Mouse (Mus musculus): ENCODE measurements at regions not wholly inside any gene's neighbourhood (a gene's known extent, or its start where the extent isn't known, plus 50 kb on each side); places are given as distances from the start of the nearest gene placed in this dataset.

GRCm38 (mm10) chr7:136058751-136059681, 342.9 kb upstream of the Mki67 start:
- ATAC-seq (ENCODE audit: low read depth), result peak; percentile 45; the same call in 1 of the 2 replicates
- H3K9me3 ChIP-seq (ENCODE audit: control insufficient read depth, low read length), result no peaks in the 10 kb centered on the region
- H3K4me3 ChIP-seq (ENCODE audit: low read depth, low read length), result no peak overlapping the region
- no peak overlapping the region for H3K9ac ChIP-seq (ENCODE audit: low read depth, low read length)
- H3K27ac ChIP-seq (replicated peaks; ENCODE audit: low read depth, low read length), result peak overlapping the region; percentile 67
- H3K4me2 ChIP-seq (ENCODE audit: low read depth, low read length), result no peak overlapping the region; the same call in 1 of the 2 replicates
- no peaks in the 10 kb centered on the region; the same call in 1 of the 2 replicates for H3K27me3 ChIP-seq (replicated peaks; ENCODE audit: control insufficient read depth, insufficient read depth, low read length)
- H3K36me3 ChIP-seq (ENCODE audit: control insufficient read depth, insufficient read depth, low read length), result no peaks in the 10 kb centered on the region
- H3K4me1 ChIP-seq (ENCODE audit: control insufficient read depth, insufficient read depth, low read length), result peaks cover 37% of the 10 kb centered on the region
- 33% methylated on average over 14 of the region's 14 CpGs for WGBS
- peak; percentile 59 for DNase-seq (ENCODE audit: low spot score)

- WGBS, result 25% methylated on average over 11 of the region's 11 CpGs
- no peaks in the 10 kb centered on the region for H3K36me3 ChIP-seq (ENCODE audit: control insufficient read depth, insufficient read depth, low read length)
- H3K9me3 ChIP-seq (ENCODE audit: control insufficient read depth, low read length), result no peaks in the 10 kb centered on the region
- H3K4me3 ChIP-seq (ENCODE audit: low read depth, low read length), result 0 out of 2 replicates have a peak overlapping the region, but pooled peaks have one; percentile 29
- ATAC-seq (ENCODE audit: low read depth) (no peak), DNase-seq (ENCODE audit: low spot score) (peak; percentile 77)
- H3K9ac ChIP-seq (ENCODE audit: low read depth, low read length), result no peak overlapping the region
- H3K27ac ChIP-seq (replicated peaks; ENCODE audit: low read depth, low read length), result peak overlapping the region; percentile 67
- peaks cover 42% of the 10 kb centered on the region for H3K4me1 ChIP-seq (ENCODE audit: control insufficient read depth, insufficient read depth, low read length)
- no peaks in the 10 kb centered on the region; the same call in 1 of the 2 replicates for H3K27me3 ChIP-seq (replicated peaks; ENCODE audit: control insufficient read depth, insufficient read depth, low read length)
- H3K4me2 ChIP-seq (ENCODE audit: low read depth, low read length), result peak overlapping the region; percentile 63; the same call in 1 of the 2 replicates
Observed at GRCm38 (mm10) chr7:136059896-136060295, 343.7 kb upstream of the Mki67 start.

DNA sequence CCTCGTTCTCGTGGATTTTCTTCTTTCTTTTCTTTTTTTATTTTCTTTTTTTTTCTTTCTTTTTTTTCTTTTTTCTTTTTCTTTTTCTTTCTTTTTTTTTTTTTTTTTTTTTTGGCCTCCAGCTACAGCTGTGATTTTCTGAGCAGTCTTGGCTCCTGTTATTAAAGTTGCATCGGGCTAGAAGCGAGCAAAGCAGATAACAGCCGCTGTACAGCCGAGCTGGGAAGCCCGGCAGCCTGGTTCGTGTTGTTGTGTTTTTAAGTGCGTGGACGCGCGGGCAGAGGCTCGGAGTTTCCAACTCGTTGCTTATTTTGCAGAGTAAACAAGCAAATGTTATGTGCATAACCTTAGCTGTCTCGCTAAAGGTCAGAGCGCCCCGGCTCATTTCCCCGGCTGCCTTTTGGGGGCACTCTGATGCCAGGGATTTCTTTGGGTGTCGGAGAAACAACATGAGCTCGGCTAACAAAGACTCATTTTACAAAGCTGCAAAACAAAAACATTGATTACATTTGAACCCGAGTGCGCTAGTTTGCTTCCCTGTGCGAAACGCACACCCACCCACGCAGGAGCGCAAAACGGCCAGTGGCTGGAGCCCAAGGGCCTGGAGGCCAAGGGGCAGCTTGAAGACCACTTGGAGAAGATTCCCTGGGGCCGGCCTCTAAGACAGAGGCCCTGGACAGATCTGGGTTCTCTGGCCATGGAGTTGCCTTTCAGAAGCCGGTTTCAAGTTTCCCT, 344.3 kb upstream of the Mki67 start:
- ATAC-seq (ENCODE audit: low read depth) (no peak), DNase-seq (ENCODE audit: low spot score) (peak; percentile 86)
- Histone ChIP-seq H3K4me3 (ENCODE audit: low read depth, low read length) (peak overlapping the region; percentile 29), H3K4me2 (ENCODE audit: low read depth, low read length) (peak overlapping the region; percentile 63), H3K9me3 (ENCODE audit: control insufficient read depth, low read length) (no peaks in the 10 kb centered on the region), H3K4me1 (ENCODE audit: control insufficient read depth, insufficient read depth, low read length) (peaks cover 47% of the 10 kb centered on the region), H3K9ac (ENCODE audit: low read depth, low read length) (peak overlapping the region; percentile 58), H3K36me3 (ENCODE audit: control insufficient read depth, insufficient read depth, low read length) (no peaks in the 10 kb centered on the region), H3K27me3 (replicated peaks; ENCODE audit: control insufficient read depth, insufficient read depth, low read length) (no peaks in the 10 kb centered on the region; the same call in 1 of the 2 replicates), H3K27ac (replicated peaks; ENCODE audit: low read depth, low read length) (peak overlapping the region; percentile 72)
- 5% methylated on average over 29 of the region's 29 CpGs for WGBS

- Histone ChIP-seq H3K36me3 (ENCODE audit: control insufficient read depth, insufficient read depth, low read length) (no peaks in the 10 kb centered on the region), H3K9me3 (ENCODE audit: control insufficient read depth, low read length) (no peaks in the 10 kb centered on the region), H3K27me3 (replicated peaks; ENCODE audit: control insufficient read depth, insufficient read depth, low read length) (no peaks in the 10 kb centered on the region; the same call in 1 of the 2 replicates), H3K27ac (replicated peaks; ENCODE audit: low read depth, low read length) (no peak overlapping the region), H3K9ac (ENCODE audit: low read depth, low read length) (no peak overlapping the region), H3K4me2 (ENCODE audit: low read depth, low read length) (no peak overlapping the region), H3K4me1 (ENCODE audit: control insufficient read depth, insufficient read depth, low read length) (peaks cover 44% of the 10 kb centered on the region), H3K4me3 (ENCODE audit: low read depth, low read length) (no peak overlapping the region)
- 25% methylated on average over 5 of the region's 5 CpGs for WGBS
- ATAC-seq (ENCODE audit: low read depth) (no peak), DNase-seq (ENCODE audit: low spot score) (no peak)
Observed at GRCm38 (mm10) chr7:136062658-136063057, 346.5 kb upstream of the Mki67 start.

- Histone ChIP-seq H3K27ac (replicated peaks; ENCODE audit: low read depth, low read length) (no peak overlapping the region), H3K9ac (ENCODE audit: low read depth, low read length) (no peak overlapping the region), H3K4me2 (ENCODE audit: low read depth, low read length) (peak overlapping the region; percentile 1; the same call in 1 of the 2 replicates), H3K36me3 (ENCODE audit: control insufficient read depth, insufficient read depth, low read length) (no peaks in the 10 kb centered on the region), H3K4me1 (ENCODE audit: control insufficient read depth, insufficient read depth, low read length) (peaks cover 28% of the 10 kb centered on the region), H3K4me3 (ENCODE audit: low read depth, low read length) (no peak overlapping the region), H3K9me3 (ENCODE audit: control insufficient read depth, low read length) (no peaks in the 10 kb centered on the region), H3K27me3 (replicated peaks; ENCODE audit: control insufficient read depth, insufficient read depth, low read length) (0 out of 2 replicates have a peak, but pooled peaks cover 6% of the 10 kb centered on the region)
- DNase-seq (ENCODE audit: low spot score), result no peak
- WGBS, result 50% methylated on average over 12 of the region's 12 CpGs
- no peak for ATAC-seq (ENCODE audit: low read depth)
Observed at GRCm38 (mm10) chr7:136065038-136065678, 349.0 kb upstream of the Mki67 start.

- Histone ChIP-seq H3K27ac (replicated peaks; ENCODE audit: low read depth, low read length) (no peak overlapping the region), H3K4me2 (ENCODE audit: low read depth, low read length) (peak overlapping the region; percentile 1; the same call in 1 of the 2 replicates), H3K4me3 (ENCODE audit: low read depth, low read length) (no peak overlapping the region), H3K9me3 (ENCODE audit: control insufficient read depth, low read length) (no peaks in the 10 kb centered on the region), H3K4me1 (ENCODE audit: control insufficient read depth, insufficient read depth, low read length) (peaks cover 29% of the 10 kb centered on the region), H3K36me3 (ENCODE audit: control insufficient read depth, insufficient read depth, low read length) (no peaks in the 10 kb centered on the region), H3K9ac (ENCODE audit: low read depth, low read length) (no peak overlapping the region), H3K27me3 (replicated peaks; ENCODE audit: control insufficient read depth, insufficient read depth, low read length) (0 out of 2 replicates have a peak, but pooled peaks cover 6% of the 10 kb centered on the region)
- 34% methylated on average over 10 of the region's 10 CpGs for WGBS
- DNase-seq (ENCODE audit: low spot score) (peak; percentile 40), ATAC-seq (ENCODE audit: low read depth) (no peak)
Observed at GRCm38 (mm10) chr7:136065679-136066055, 349.5 kb upstream of the Mki67 start.

DNA sequence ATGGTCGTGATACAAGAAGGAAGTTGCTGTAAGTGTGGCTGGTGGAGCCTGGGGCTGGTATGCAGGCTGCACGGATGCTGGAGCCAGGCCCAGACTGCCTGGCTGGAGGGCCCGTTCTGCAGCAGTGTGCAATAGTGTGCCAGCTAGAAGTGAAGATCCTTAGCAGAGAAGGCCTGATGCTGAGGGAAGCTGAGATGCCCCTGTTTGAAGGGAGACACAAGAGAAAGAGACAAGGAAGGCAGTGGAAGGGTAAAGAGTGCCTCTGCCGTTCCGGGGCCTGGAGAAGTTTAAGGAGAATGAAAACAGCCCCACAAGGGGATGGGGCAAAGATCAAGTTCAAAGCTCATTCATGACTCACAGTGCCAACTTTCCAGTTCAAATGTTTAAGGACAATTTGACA, 354.7 kb upstream of the Mki67 start:
- H3K4me1 ChIP-seq (ENCODE audit: control insufficient read depth, insufficient read depth, low read length), result peaks cover 6% of the 10 kb centered on the region
- H3K27me3 ChIP-seq (replicated peaks; ENCODE audit: control insufficient read depth, insufficient read depth, low read length), result 0 out of 2 replicates have a peak, but pooled peaks cover 6% of the 10 kb centered on the region
- no peak overlapping the region for H3K9ac ChIP-seq (ENCODE audit: low read depth, low read length)
- no peak overlapping the region for H3K27ac ChIP-seq (replicated peaks; ENCODE audit: low read depth, low read length)
- DNase-seq (ENCODE audit: low spot score) (peak; percentile 51), ATAC-seq (ENCODE audit: low read depth) (no peak)
- WGBS, result 46% methylated on average over 5 of the region's 5 CpGs
- no peak overlapping the region for H3K4me2 ChIP-seq (ENCODE audit: low read depth, low read length)
- no peak overlapping the region for H3K4me3 ChIP-seq (ENCODE audit: low read depth, low read length)
- no peaks in the 10 kb centered on the region for H3K9me3 ChIP-seq (ENCODE audit: control insufficient read depth, low read length)
- no peaks in the 10 kb centered on the region for H3K36me3 ChIP-seq (ENCODE audit: control insufficient read depth, insufficient read depth, low read length)

- no peak overlapping the region for H3K9ac ChIP-seq (ENCODE audit: low read depth, low read length)
- no peaks in the 10 kb centered on the region for H3K36me3 ChIP-seq (ENCODE audit: control insufficient read depth, insufficient read depth, low read length)
- no peak overlapping the region for H3K4me3 ChIP-seq (ENCODE audit: low read depth, low read length)
- H3K27me3 ChIP-seq (replicated peaks; ENCODE audit: control insufficient read depth, insufficient read depth, low read length), result 0 out of 2 replicates have a peak, but pooled peaks cover 6% of the 10 kb centered on the region
- no peak overlapping the region for H3K27ac ChIP-seq (replicated peaks; ENCODE audit: low read depth, low read length)
- no peaks in the 10 kb centered on the region for H3K9me3 ChIP-seq (ENCODE audit: control insufficient read depth, low read length)
- DNase-seq (ENCODE audit: low spot score) (no peak), ATAC-seq (ENCODE audit: low read depth) (no peak)
- peaks cover 6% of the 10 kb centered on the region; the same call in 1 of the 2 replicates for H3K4me1 ChIP-seq (ENCODE audit: control insufficient read depth, insufficient read depth, low read length)
- H3K4me2 ChIP-seq (ENCODE audit: low read depth, low read length), result no peak overlapping the region
- 85% methylated on average over 4 of the region's 4 CpGs for WGBS
Observed at GRCm38 (mm10) chr7:136071331-136071730, 355.2 kb upstream of the Mki67 start.
